Mouse (Mus musculus) kidney, embryonic 14.5 days (tissue): Measurements from ENCODE around the gene Gnl1. TPM values are rescaled to one million over a fixed set of nuclear protein-coding genes. Genes with fewer than 3 reads are reported as not detected.
A peak's percentile ranks its signal among the peaks of the same experiment; 100 is the strongest.
"Not testable (repeated sequence)": the region's sequence is repeated elsewhere in the genome, so short reads cannot be mapped to it uniquely, and the experiment has no call there.

ENCODE experiments used
- ATAC-seq: fragments of 200-750 bp; cut with Nextera tagmentation; 2 replicates; pipeline ENCODE4 v1.8.0; 2017; ENCODE audit warnings: moderate number of reproducible peaks, mild to moderate bottlenecking, moderate TSS enrichment, moderate library complexity; ENCODE audit not compliant: low FRiP score, low TSS enrichment
- H3K27ac ChIP-seq: fragments of 300-500 bp; sonication (generic); 2 replicates; pipeline ENCODE4 v1.5.1; 2014; ENCODE audit warnings: low read depth, mild to moderate bottlenecking, low read length, moderate library complexity, mixed read lengths
- H3K27me3 ChIP-seq: fragments of 300-500 bp; sonication (generic); 2 replicates; pipeline ENCODE4 v1.6.1; 2014; ENCODE audit warnings: mild to moderate bottlenecking, low read length; ENCODE audit not compliant: control insufficient read depth, insufficient read depth
- H3K36me3 ChIP-seq: fragments of 300-500 bp; sonication (generic); 2 replicates; pipeline ENCODE4 v1.6.1; 2014; ENCODE audit warnings: low read length, mixed read lengths; ENCODE audit not compliant: control insufficient read depth, insufficient read depth
- H3K4me1 ChIP-seq: fragments of 300-500 bp; sonication (generic); 2 replicates; pipeline ENCODE4 v1.6.1; 2014; ENCODE audit warnings: low read length, mixed read lengths; ENCODE audit not compliant: control insufficient read depth, insufficient read depth
- H3K4me2 ChIP-seq: fragments of 300-500 bp; sonication (generic); replicated peaks from 2 replicates; pipeline ENCODE4 v1.6.1; 2014; ENCODE audit warnings: low read depth, mild to moderate bottlenecking, low read length
- H3K4me3 ChIP-seq: fragments of 300-500 bp; sonication (generic); 2 replicates; pipeline ENCODE4 v1.5.1; 2014; ENCODE audit warnings: mild to moderate bottlenecking, low read length
- H3K9ac ChIP-seq: fragments of 300-500 bp; sonication (generic); 2 replicates; pipeline ENCODE4 v1.6.1; 2014; ENCODE audit warnings: low read depth, mild to moderate bottlenecking, low read length, moderate library complexity
- H3K9me3 ChIP-seq: fragments of 300-500 bp; sonication (generic); 2 replicates; pipeline ENCODE4 v1.6.1; 2016; ENCODE audit warnings: low read length; ENCODE audit not compliant: control insufficient read depth
- WGBS: fragments of 180-500 bp; shearing (Covaris S2); extraction: QIAGEN DNeasy Blood & Tissue Kit; methylation state at CpG from one replicate; pipeline ENCODE4 v1.1.7; 2014; 5-methylcytosine and 5-hydroxymethylcytosine counted together
- polyA plus RNA-seq: library from polyadenylated mRNA; unstranded; fragments of >200 nt; fragmentation: Nextera tagmentation; extraction: Ambion mirVana; gene quantifications from 2 replicates; pipeline ENCODE4 v1.2.1, GENCODE M21; 2014

Gene Gnl1
- polyA plus RNA-seq, 1 experiment from 2014 or later, result 44.5 TPM

GRCm38 (mm10) chr17:36027663-36028062 is 48.0 kb downstream of the Gnl1 start:
- no peak for ATAC-seq
- WGBS, result 92% methylated on average over 4 of the region's 4 CpGs
- no peaks in the 10 kb centered on the region for H3K9me3 ChIP-seq

GRCm38 (mm10) chr17:36028879-36029619 is 49.4 kb downstream of the Gnl1 start:
- no peak overlapping the region for H3K4me3 ChIP-seq
- H3K36me3 ChIP-seq, result no peaks in the 10 kb centered on the region
- no peaks in the 10 kb centered on the region for H3K9me3 ChIP-seq
- no peak overlapping the region for H3K9ac ChIP-seq
- ATAC-seq, result no peak
- no peaks in the 10 kb centered on the region for H3K27me3 ChIP-seq
- no peak overlapping the region for H3K27ac ChIP-seq
- peaks cover 2% of the 10 kb centered on the region for H3K4me1 ChIP-seq
- no peak overlapping the region for H3K4me2 ChIP-seq
- WGBS, result 76% methylated on average over 7 of the region's 7 CpGs

More at GRCm38 (mm10) chr17:36027663-36028062, 48.0 kb downstream of the Gnl1 start:
- Histone ChIP-seq H3K27ac (no peak overlapping the region), H3K27me3 (no peaks in the 10 kb centered on the region), H3K4me1 (peaks cover 6% of the 10 kb centered on the region), H3K4me2 (no peak overlapping the region), H3K9ac (no peak overlapping the region), H3K36me3 (no peaks in the 10 kb centered on the region), H3K4me3 (no peak overlapping the region)

- H3K4me3 ChIP-seq, ATAC-seq, H3K27ac ChIP-seq, H3K36me3 ChIP-seq, H3K9ac ChIP-seq, H3K9me3 ChIP-seq, H3K4me2 ChIP-seq, H3K27me3 ChIP-seq, H3K4me1 ChIP-seq: not testable (repeated sequence)
- WGBS, result 76% methylated on average over 2 of the region's 4 CpGs
Observed at GRCm38 (mm10) chr17:36030046-36030702, 50.5 kb downstream of the Gnl1 start.

GRCm38 (mm10) chr17:36030703-36031582 is 51.3 kb downstream of the Gnl1 start:
- not testable (repeated sequence) for H3K9ac ChIP-seq, H3K27me3 ChIP-seq, H3K4me1 ChIP-seq, H3K27ac ChIP-seq, H3K9me3 ChIP-seq, H3K36me3 ChIP-seq
- WGBS, result 37% methylated on average over 8 of the region's 8 CpGs
- ATAC-seq, result peak; percentile 15; the same call in 1 of the 2 replicates
- Histone ChIP-seq H3K4me2 (peak overlapping the region; percentile 83), H3K4me3 (peak overlapping the region; percentile 44; the same call in 1 of the 2 replicates)

- peak; percentile 47 for ATAC-seq
- H3K4me1 ChIP-seq, H3K9me3 ChIP-seq, H3K36me3 ChIP-seq, H3K27ac ChIP-seq, H3K27me3 ChIP-seq: not testable (repeated sequence)
- Histone ChIP-seq H3K4me2 (peak overlapping the region; percentile 83), H3K9ac (peak overlapping the region; percentile 40; the same call in 1 of the 2 replicates), H3K4me3 (peak overlapping the region; percentile 44)
- under 1% methylated on average over 40 of the region's 40 CpGs for WGBS
Observed at GRCm38 (mm10) chr17:36031583-36032331, 52.1 kb downstream of the Gnl1 start.

GRCm38 (mm10) chr17:36032351-36032875 is 52.8 kb downstream of the Gnl1 start, which contains the start of gene H2-T23:
Gene H2-T23 (minus strand): TSS chr17:36032855.
- H3K27me3 ChIP-seq, H3K36me3 ChIP-seq, H3K4me1 ChIP-seq, H3K27ac ChIP-seq, H3K9me3 ChIP-seq: not testable (repeated sequence)
- H3K9ac ChIP-seq, result peak within 1 kb of the TSS; percentile 40; the same call in 1 of the 2 replicates
- peak within 1 kb of the TSS; percentile 83 for H3K4me2 ChIP-seq
- peak within 1 kb of the TSS; percentile 44 for H3K4me3 ChIP-seq
- WGBS, result under 1% methylated on average over 24 of the region's 25 CpGs
- ATAC-seq, result peak; percentile 44; the same call in 1 of the 2 replicates

GRCm38 (mm10) chr17:36034524-36034923 is 54.9 kb downstream of the Gnl1 start:
- ATAC-seq, H3K4me1 ChIP-seq, H3K27me3 ChIP-seq, H3K9ac ChIP-seq, H3K4me2 ChIP-seq, H3K27ac ChIP-seq, H3K4me3 ChIP-seq, H3K9me3 ChIP-seq, H3K36me3 ChIP-seq: not testable (repeated sequence)
- WGBS, result 62% methylated on average over 3 of the region's 3 CpGs

- not testable (repeated sequence) for H3K4me2 ChIP-seq, H3K4me1 ChIP-seq, H3K27me3 ChIP-seq, H3K9me3 ChIP-seq, H3K36me3 ChIP-seq, H3K27ac ChIP-seq, H3K9ac ChIP-seq, H3K4me3 ChIP-seq
- ATAC-seq, result 0 out of 2 replicates have a peak, but pooled peaks have one; percentile 10
- WGBS, result 38% methylated on average over 3 of the region's 3 CpGs
Observed at GRCm38 (mm10) chr17:36035010-36035638, 55.5 kb downstream of the Gnl1 start.
